Mouse (Mus musculus): ENCODE results near the gene Tasp1. TPM values are rescaled to one million over a fixed set of nuclear protein-coding genes. Genes with fewer than 3 reads are reported as not detected.
"Not testable (repeated sequence)": the region's sequence is repeated elsewhere in the genome, so short reads cannot be mapped to it uniquely, and the experiment has no call there.

Gene Tasp1
- polyA plus RNA-seq, 1 experiment from 2014 or later: 22.1 TPM

DNA sequence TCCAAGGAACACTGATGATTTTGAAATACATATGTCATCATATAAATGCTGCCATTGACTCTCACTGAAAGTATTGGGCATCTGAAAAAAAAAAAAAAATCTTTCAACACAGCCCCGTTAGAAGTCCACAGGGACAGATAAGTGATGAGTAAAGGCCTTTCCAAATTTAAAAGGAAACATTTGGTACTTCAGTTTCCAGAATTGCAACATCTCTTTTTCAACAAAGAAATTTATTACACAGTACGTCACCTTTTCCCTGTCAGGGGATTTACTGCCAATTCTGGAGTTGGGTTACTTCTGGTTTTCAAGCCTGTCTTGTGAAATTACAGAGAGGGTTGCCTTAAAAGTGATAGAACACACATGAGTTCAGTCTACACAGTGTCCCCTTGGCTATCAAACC is 146.8 kb downstream of the Tasp1 start:
- 75% methylated on average over 2 of the region's 2 CpGs for WGBS
- H3K4me3 ChIP-seq: no peak overlapping the region
- no peaks in the 10 kb centered on the region for H3K4me1 ChIP-seq
- H3K27ac ChIP-seq: no peak overlapping the region
- no peaks in the 10 kb centered on the region for H3K36me3 ChIP-seq
- H3K9me3 ChIP-seq (replicated peaks): no peaks in the 10 kb centered on the region
- H3K27me3 ChIP-seq (ENCODE audit: low read depth, poor library complexity, severe bottlenecking): no peaks in the 10 kb centered on the region
- DNase-seq (ENCODE audit: low spot score): no peak

DNA sequence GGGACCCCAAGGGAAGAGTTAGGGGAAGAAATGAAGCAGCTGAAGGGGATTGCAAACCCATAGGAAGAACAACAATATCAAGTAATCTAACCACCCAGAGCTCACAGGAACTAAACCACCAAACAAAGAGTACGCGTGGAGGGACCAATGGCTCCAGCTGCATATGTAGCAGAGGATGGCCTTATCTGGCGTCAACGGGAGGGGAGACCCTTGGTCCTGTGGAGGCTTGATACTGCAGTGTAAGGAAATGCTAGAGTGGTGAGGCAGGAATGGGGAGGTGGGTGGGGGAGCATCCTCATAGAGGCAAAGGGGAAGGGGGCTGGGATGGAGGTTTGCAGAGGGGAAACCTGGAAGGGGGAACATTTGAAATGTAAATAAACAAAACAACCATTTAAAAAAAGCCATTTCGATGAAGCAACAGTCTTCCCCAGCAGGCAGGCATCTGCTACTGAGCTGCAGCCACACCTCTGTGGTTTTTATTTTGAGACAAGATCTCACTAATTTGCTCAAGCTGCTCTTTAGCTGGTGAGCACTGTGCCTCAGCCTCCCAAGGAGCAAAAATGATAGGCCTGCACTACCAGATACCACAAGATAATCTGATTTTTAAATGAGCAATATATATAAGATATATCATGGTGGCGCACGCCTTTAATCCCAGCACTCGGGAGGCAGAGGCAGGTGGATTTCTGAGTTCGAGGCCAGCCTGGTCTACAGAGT is 160.0 kb downstream of the Tasp1 start:
- Histone ChIP-seq H3K9me3 (replicated peaks) (no peaks in the 10 kb centered on the region), H3K27ac (no peak overlapping the region), H3K4me1 (no peaks in the 10 kb centered on the region), H3K4me3 (no peak overlapping the region), H3K27me3 (ENCODE audit: low read depth, poor library complexity, severe bottlenecking) (no peaks in the 10 kb centered on the region), H3K36me3 (no peaks in the 10 kb centered on the region)
- DNase-seq (ENCODE audit: low spot score): no peak
- WGBS: 90% methylated on average over 9 of the region's 9 CpGs

GRCm38 (mm10) chr2:139891405-139892089 is 175.1 kb downstream of the Tasp1 start:
- Histone ChIP-seq H3K4me1 (no peaks in the 10 kb centered on the region), H3K4me3 (no peak overlapping the region), H3K27ac (no peak overlapping the region), H3K36me3 (no peaks in the 10 kb centered on the region), H3K9me3 (replicated peaks) (no peaks in the 10 kb centered on the region), H3K27me3 (ENCODE audit: low read depth, poor library complexity, severe bottlenecking) (no peaks in the 10 kb centered on the region)
- no peak for DNase-seq (ENCODE audit: low spot score)

DNA sequence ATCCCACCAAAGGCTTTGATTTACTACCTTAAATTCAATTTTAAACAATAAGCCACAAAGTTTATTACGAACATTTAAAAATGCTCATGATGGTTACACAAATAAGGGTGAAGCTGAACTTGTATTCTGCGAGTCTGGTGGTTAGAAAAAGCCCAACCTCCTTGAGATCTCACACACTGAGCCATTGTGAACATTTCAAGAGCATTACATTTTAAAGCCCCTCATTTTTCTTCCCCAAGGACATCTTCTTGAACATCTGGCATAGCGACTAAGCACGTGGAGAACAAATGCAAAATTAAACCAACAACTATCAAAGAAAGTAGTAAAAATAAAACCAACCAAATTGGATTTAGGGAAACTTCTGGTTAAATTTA is 182.4 kb downstream of the Tasp1 start:
- 83% methylated on average over 4 of the region's 4 CpGs for WGBS
- no peak overlapping the region for H3K27ac ChIP-seq
- DNase-seq (ENCODE audit: low spot score): no peak

DNA sequence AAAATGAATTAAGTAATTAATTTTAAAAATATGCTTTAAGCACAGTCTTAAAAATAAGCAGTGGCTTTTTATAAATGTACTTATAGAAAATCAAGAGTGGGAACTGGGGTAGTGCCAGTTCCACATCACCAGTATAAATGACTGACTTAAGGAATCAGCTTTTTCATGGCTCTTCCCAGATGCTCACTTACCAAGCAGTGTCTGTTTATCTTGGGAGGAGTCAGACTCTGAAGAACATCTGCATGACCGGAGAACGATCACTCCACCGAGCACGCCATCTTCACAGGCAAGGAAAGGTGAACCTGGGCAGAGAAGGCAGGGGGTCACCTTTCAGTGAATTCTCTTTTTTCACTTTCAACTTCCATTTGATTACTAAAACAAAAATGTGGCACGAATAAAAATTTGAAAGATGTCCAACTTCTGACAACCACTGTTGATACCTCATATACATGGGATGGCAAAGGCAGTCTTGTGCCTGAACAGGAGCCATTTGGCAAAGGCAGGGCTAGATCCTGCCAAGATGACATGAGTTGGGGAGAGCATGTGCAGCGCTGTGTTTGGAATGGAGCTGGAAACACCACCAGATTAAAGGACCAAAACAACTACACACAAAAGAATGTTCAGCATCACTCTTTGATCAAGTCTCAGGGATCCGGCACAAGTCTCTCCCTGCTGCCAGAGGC is 182.9 kb downstream of the Tasp1 start:
- Histone ChIP-seq H3K36me3 (no peaks in the 10 kb centered on the region), H3K4me3 (no peak overlapping the region), H3K9me3 (replicated peaks) (no peaks in the 10 kb centered on the region), H3K27ac (no peak overlapping the region), H3K27me3 (ENCODE audit: low read depth, poor library complexity, severe bottlenecking) (no peaks in the 10 kb centered on the region), H3K4me1 (no peaks in the 10 kb centered on the region)
- DNase-seq (ENCODE audit: low spot score): no peak
- 88% methylated on average over 7 of the region's 7 CpGs for WGBS

More for the DNA sequence above, 182.4 kb downstream of the Tasp1 start:
- H3K9me3 ChIP-seq (replicated peaks): no peaks in the 10 kb centered on the region
- no peaks in the 10 kb centered on the region for H3K36me3 ChIP-seq
- H3K4me3 ChIP-seq: no peak overlapping the region
- H3K4me1 ChIP-seq: no peaks in the 10 kb centered on the region
- no peaks in the 10 kb centered on the region for H3K27me3 ChIP-seq (ENCODE audit: low read depth, poor library complexity, severe bottlenecking)

GRCm38 (mm10) chr2:139878052-139878621 is 188.5 kb downstream of the Tasp1 start:
- no peaks in the 10 kb centered on the region for H3K27me3 ChIP-seq (ENCODE audit: low read depth, poor library complexity, severe bottlenecking)
- H3K9me3 ChIP-seq (replicated peaks): no peaks in the 10 kb centered on the region
- 91% methylated on average over 7 of the region's 7 CpGs for WGBS
- no peaks in the 10 kb centered on the region for H3K36me3 ChIP-seq
- no peak overlapping the region for H3K27ac ChIP-seq
- DNase-seq (ENCODE audit: low spot score): no peak
- no peak overlapping the region for H3K4me3 ChIP-seq
- H3K4me1 ChIP-seq: peaks cover 10% of the 10 kb centered on the region

GRCm38 (mm10) chr2:139875876-139876275 is 190.7 kb downstream of the Tasp1 start:
- DNase-seq (ENCODE audit: low spot score): no peak
- H3K27ac ChIP-seq: no peak overlapping the region
- H3K9me3 ChIP-seq (replicated peaks): no peaks in the 10 kb centered on the region
- 75% methylated on average over 3 of the region's 3 CpGs for WGBS
- peaks cover 10% of the 10 kb centered on the region for H3K4me1 ChIP-seq
- H3K4me3 ChIP-seq: no peak overlapping the region
- H3K36me3 ChIP-seq: no peaks in the 10 kb centered on the region
- no peaks in the 10 kb centered on the region for H3K27me3 ChIP-seq (ENCODE audit: low read depth, poor library complexity, severe bottlenecking)

DNA sequence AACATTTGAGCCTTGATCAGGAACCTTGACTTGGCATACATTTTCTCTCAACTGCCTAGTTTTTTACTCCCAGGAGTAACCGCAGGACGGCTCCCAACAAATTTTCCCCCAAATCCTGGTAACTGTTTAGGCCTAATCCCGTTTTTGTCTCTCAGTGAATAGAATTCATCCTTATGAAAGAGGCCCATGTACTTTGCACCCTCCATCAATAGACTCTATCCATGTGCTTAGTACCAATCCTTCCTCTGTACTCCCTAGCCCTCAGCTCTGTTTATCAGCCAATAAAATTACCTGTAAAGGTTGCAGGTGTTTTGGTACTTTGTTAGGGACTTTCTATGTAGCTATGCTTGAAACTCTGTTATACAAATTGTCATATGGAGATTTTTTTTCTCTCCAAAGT is 192.4 kb downstream of the Tasp1 start:
- peaks cover 10% of the 10 kb centered on the region for H3K4me1 ChIP-seq
- no peaks in the 10 kb centered on the region for H3K36me3 ChIP-seq
- no peaks in the 10 kb centered on the region for H3K27me3 ChIP-seq (ENCODE audit: low read depth, poor library complexity, severe bottlenecking)
- WGBS: 78% methylated on average over 3 of the region's 3 CpGs
- no peak overlapping the region for H3K27ac ChIP-seq
- H3K9me3 ChIP-seq (replicated peaks): no peaks in the 10 kb centered on the region
- no peak for DNase-seq (ENCODE audit: low spot score)
- no peak overlapping the region for H3K4me3 ChIP-seq

GRCm38 (mm10) chr2:139873762-139874161 is 192.8 kb downstream of the Tasp1 start:
- Histone ChIP-seq H3K27me3 (ENCODE audit: low read depth, poor library complexity, severe bottlenecking) (no peaks in the 10 kb centered on the region), H3K9me3 (replicated peaks) (no peaks in the 10 kb centered on the region), H3K36me3 (no peaks in the 10 kb centered on the region), H3K27ac (no peak overlapping the region), H3K4me3 (no peak overlapping the region), H3K4me1 (peaks cover 10% of the 10 kb centered on the region)
- no peak for DNase-seq (ENCODE audit: low spot score)
- 50% methylated on average over 2 of the region's 2 CpGs for WGBS

GRCm38 (mm10) chr2:139869071-139869470 is 197.5 kb downstream of the Tasp1 start:
- H3K27me3 ChIP-seq (ENCODE audit: low read depth, poor library complexity, severe bottlenecking); H3K4me3 ChIP-seq; H3K27ac ChIP-seq; H3K9me3 ChIP-seq (replicated peaks); DNase-seq (ENCODE audit: low spot score); H3K4me1 ChIP-seq; H3K36me3 ChIP-seq: not testable (repeated sequence)
- WGBS: 97% methylated on average over 2 of the region's 2 CpGs

DNA sequence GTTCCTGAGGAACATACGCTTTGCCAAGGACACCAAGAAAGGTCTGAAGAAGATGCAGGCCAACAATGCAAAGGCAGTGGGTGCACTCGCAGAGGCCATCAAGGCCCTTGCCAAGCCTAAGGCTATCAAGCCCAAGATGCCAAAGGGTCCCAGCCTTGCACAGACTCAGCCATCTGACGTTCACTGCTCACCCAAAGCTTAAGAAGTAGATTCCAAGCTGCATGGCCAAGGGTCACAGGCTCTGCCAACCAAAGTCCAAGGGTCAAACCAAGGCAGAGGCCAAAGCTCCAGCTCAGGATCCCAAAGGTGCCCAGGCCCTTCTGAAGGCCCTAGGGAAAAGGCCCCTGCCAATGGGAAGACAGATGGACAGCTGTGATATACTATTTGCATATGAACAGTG is 203.2 kb downstream of the Tasp1 start:
- not testable (repeated sequence) for H3K4me1 ChIP-seq; H3K27ac ChIP-seq; H3K36me3 ChIP-seq; DNase-seq (ENCODE audit: low spot score); H3K9me3 ChIP-seq (replicated peaks); H3K4me3 ChIP-seq; H3K27me3 ChIP-seq (ENCODE audit: low read depth, poor library complexity, severe bottlenecking)
- WGBS: 95% methylated on average over 3 of the region's 3 CpGs

DNA sequence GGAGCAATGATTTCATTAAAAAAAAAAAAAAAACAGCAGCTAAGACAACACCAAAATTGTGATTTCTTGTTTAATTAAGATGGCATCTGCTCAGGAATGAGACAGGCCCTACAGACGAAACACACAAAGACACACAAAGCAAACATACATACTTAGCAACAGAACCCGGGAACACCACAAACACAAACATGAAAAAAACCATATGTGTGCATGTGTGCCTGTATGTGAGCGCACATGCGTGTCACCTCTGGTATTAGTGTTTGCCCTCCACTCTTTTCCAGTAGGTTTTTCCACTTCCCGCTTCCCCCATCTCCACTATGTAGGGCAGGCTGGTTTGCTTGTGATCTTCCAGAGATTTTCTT is 206.5 kb downstream of the Tasp1 start:
- DNase-seq (ENCODE audit: low spot score): no peak
- H3K36me3 ChIP-seq: no peaks in the 10 kb centered on the region
- H3K27ac ChIP-seq: no peak overlapping the region
- 92% methylated on average over 5 of the region's 5 CpGs for WGBS
- no peaks in the 10 kb centered on the region for H3K9me3 ChIP-seq (replicated peaks)
- no peak overlapping the region for H3K4me3 ChIP-seq
- no peaks in the 10 kb centered on the region for H3K4me1 ChIP-seq
- no peaks in the 10 kb centered on the region for H3K27me3 ChIP-seq (ENCODE audit: low read depth, poor library complexity, severe bottlenecking)

DNA sequence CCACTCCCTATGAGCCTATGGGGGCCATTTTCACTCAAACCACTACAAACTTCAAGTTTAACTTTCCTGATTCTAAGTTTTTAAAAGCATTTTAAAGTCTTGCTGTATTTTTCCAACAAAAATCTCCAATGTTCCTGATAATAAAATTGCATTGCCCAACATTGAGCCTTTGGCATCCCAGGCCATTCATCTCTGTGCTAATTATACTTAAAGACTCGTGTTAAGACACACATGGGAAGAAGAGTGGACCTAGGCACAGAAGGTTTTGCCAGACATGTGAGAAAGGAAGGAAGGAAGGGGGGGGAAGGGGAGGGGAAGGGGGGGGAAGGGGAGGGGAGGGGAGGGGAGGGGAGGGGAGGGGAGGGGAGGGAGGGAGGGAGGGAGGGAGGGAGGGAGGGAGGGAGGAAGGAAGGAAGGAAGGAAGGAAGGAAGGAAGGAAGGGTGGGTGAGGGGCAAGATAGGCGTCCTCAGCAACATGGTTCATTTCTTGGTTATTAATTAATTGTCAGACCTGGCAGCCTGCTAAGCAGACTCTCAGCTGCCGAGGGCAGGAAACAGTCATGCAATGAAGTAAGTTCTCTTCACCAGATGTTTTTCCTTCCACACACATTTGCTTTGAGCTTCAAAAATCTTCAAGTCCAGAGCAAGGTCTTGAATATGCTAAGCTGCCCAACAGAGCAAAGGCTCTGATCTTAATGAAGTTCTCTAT is 207.0 kb downstream of the Tasp1 start:
- Histone ChIP-seq H3K27ac (no peak overlapping the region), H3K4me3 (no peak overlapping the region), H3K27me3 (ENCODE audit: low read depth, poor library complexity, severe bottlenecking) (no peaks in the 10 kb centered on the region), H3K36me3 (no peaks in the 10 kb centered on the region), H3K4me1 (no peaks in the 10 kb centered on the region), H3K9me3 (replicated peaks) (no peaks in the 10 kb centered on the region)
- 60% methylated on average over 3 of the region's 3 CpGs for WGBS
- DNase-seq (ENCODE audit: low spot score): no peak

All from limb, embryonic 10.5 days (tissue).